Mouse (Mus musculus): Measurements from ENCODE around the gene Syt11.

GRCm38 (mm10) chr3:88758045-88758500, 16.9 kb downstream of the Syt11 start:
- TF ChIP-seq CTCF (IDR thresholded peaks at IDR 0.05; ENCODE audit: extremely low read depth, insufficient read depth, insufficient read length, insufficient replicate concordance) (no peak), POLR2A (IDR thresholded peaks at IDR 0.05; ENCODE audit: low read depth, low read length) (no peak)

All from spleen, adult 2 months (tissue).